Mouse (Mus musculus): ENCODE results near the gene Socs2.

DNA sequence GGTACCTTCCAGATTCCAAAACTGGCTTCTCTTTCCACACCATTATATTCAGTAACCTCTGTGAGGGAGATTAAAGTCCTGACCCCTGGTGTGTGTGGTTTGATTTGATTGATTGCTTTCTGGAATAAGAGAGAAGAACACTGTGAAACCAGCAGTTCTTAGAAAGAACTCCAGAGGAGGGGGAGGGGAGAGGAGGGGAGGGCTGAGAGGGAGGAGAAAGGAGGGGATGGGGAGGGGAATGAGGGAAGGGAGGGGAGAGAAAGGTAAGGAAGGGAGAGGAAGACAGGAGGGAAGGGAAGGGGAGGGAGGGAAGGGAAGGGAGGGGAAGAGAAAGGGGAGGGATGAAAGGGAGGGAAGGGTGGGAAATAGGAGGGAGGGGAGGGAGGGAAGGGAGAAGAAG lies 62.3 kb downstream of the Socs2 start:
- no peak for TF ChIP-seq POLR2A (IDR thresholded peaks at IDR 0.05; ENCODE audit: borderline replicate concordance, extremely low read depth, insufficient read depth, insufficient read length, poor library complexity, severe bottlenecking)
- no peak for TF ChIP-seq CTCF (IDR thresholded peaks at IDR 0.05; ENCODE audit: borderline replicate concordance, extremely low read depth, insufficient read depth, insufficient read length)
